Mouse (Mus musculus): ENCODE data around the gene Klf15.

- no peak for TF ChIP-seq POLR2A (IDR thresholded peaks at IDR 0.05; ENCODE audit: low read depth, low read length)
- no peak for TF ChIP-seq CTCF (conservative IDR thresholded peaks at IDR 0.05; ENCODE audit: insufficient read depth, insufficient read length, low read depth, low read length)
These were observed 32.2 kb downstream of the Klf15 start for GRCm38 (mm10) chr6:90494566-90494965.

Measured in kidney, adult 2 months (tissue).